Mouse (Mus musculus) spleen, postnatal 14 days (tissue): ENCODE data around the gene Tmem47.

ENCODE experiments used
- DNase-seq, 2 experiments: peaks; one replicate each; pipeline ENCODE4 v3.0.0; 2021 to 2022; ENCODE audit warnings: low spot score in 2 of 2

The Tmem47 gene

DNA sequence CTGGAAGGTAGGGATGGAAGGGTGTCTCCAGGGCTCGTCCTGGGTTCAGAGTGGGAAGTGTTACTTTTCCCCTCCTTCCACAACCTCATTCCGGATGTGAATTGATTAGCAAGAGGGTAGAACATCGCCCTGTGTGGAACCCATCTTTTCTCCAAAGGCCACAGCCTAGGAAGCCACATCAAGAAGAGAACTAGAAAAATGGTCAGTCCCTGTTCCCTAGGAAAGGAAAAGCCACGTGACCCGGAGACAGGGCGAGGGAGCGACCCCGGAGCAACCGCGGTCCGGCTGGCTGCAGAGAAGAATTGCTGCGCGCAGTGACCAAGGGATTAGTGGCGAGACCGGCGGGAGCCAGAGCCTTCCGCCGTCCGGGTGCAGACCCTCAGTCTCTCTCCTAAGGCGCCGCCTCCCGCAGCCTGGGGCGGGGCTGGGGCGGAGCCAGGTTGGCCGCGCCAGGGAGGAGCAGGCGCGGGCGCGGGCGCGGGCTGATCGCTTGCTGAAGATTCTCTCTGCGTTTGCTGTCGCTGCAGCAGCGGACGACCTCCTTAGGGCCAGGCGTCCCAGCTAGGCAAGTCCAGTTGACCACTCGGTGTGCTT lies at the start of gene Tmem47:
TSS of gene Tmem47 (plus strand) at position 489 of the 594 bp plus-strand sequence.
- no peak for DNase-seq

DNA sequence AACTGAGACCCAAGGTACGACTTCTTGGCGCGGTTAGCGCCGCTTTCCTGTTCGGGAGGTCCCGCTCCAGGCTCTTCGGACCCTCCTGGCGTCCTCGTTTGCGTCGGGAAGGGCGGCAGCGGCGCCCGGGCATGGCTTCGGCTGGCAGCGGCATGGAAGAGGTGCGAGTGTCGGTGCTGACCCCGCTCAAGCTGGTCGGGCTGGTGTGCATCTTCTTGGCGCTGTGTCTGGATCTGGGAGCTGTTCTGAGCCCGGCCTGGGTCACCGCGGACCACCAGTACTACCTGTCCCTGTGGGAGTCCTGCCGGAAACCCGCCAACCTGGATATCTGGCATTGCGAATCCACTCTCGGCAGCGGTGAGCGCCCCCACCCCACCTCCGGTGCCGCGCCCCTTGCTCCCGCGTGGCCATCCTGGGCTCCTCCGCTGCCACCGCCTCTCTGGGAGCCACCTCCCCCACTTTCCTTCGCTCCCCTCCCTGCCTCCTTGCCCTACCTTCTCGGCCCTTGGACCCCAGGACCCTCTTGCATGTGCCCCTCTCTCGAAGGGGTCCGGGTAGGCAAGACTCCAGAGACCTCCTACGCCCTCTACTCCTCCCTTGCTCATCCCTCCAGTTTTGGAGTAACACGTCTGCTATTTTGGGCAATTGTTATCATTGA lies 435 bp downstream of the Tmem47 start:
- DNase-seq, result no peak

DNA sequence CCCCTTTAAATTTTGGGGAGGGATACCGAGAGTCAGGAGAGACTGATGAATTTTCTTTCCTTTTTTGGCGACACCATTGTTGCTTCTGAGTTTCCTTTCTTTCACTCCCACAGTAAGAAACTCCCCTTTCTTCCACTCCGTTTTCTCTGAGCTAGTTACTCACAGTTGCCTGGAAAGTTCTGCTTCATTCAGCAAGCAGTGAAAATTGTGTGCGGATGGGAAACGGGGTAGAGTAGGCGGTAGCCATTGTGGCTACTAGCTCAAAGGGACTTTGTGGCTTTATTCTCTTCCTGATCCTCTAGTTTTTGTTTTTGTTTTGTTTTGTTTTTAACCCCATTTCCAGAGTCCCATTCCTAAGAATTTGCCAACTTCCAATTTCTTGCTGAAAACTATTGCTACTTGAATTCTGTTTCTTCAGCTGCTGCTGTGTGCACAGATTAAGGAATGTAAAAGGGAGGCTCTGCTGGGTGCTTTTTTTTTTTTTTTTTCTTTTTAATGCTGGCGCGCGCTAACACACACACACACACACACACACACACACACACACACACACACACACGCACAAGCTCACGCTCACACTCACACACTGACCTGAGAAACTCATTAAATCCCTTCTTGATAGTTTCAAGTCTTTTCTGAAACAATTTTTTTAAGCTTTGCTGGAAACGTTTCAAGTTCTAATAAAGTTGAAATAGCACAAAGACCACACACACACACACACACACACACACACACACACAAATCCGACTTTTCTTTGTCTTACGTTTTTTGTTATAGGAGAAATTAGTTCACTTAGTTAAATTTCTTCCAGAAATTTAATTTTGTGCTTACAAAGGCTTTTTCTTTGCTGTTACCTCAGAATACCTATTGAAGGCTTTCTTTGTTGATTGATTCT lies 1.5 kb downstream of the Tmem47 start:
- DNase-seq, result no peak

DNA sequence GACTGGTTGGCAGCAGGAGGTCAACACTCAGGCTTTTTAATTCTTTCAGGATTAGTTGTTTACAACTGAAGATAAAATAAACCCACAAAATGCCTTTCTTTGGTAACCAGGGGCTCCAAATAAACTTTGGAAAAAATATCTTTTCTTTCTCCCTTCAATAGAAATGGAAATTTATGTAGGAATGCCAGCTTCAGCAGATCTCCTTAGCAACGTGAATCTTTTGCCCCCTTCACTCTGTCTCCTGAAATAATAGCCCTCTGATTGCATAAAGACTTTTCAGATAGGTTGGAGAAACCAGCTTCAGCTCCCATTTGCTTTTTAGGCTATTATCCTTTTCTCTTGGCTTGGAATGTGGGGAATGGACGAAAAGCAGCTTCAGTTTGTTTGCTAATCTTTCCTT lies 2.2 kb downstream of the Tmem47 start:
- no peak for DNase-seq

DNA sequence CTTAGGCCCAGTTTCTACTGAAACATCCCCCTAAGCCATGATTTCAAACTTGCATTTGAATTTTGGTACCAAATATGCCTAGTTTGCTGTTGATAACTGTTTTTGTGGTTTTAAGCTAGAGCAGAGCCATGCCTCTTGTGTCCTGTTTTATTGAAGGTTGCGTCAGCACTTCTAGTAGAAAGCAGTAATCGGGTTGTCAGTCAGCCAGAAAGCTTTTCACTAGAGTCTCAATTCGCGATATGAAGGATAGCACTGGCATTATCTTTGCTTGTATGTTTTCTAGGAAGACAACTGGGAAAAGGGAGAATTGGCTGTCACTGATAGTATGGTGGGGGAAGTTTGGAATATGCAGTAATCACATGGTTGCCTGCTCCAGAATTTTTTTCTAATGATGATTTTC lies 3.3 kb downstream of the Tmem47 start:
- no peak for DNase-seq

DNA sequence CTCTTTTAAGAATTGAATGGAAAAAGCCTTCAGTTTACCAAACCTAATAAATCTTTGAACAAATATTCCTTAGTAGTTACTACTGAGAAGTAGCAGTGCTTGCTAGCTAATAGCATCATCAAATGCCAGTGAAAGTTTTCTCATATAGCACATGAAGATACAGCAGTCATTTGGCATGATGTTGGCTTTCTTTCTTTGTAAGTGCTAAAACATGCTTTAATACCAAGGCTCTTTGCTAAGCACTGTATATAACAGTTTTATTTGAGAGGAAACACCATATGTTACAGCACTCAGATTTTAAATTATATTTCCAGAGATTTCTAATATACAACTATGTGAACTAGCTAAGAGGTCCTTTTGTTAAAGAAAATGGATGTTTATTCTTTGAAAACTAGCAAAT lies 8.0 kb downstream of the Tmem47 start:
- DNase-seq, result no peak

DNA sequence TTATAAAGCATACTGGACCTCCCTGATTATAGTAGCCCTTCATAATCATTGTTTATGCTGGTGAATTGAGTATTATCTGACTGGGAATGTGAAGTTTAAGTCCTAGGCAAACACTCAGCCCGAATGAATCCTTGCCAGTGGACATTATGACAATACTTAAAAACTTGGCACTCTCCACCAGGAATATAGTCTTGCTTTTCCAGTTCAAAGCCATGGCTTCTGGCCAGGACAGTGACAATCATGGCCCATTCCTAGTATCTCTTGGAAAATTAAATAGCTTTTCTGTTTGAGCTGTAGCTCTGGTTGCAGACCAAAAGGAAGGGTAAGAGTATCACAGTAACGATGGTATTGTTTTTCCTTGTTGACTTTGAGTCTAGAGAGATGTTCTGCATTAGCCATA lies 10.5 kb downstream of the Tmem47 start:
- no peak for DNase-seq

DNA sequence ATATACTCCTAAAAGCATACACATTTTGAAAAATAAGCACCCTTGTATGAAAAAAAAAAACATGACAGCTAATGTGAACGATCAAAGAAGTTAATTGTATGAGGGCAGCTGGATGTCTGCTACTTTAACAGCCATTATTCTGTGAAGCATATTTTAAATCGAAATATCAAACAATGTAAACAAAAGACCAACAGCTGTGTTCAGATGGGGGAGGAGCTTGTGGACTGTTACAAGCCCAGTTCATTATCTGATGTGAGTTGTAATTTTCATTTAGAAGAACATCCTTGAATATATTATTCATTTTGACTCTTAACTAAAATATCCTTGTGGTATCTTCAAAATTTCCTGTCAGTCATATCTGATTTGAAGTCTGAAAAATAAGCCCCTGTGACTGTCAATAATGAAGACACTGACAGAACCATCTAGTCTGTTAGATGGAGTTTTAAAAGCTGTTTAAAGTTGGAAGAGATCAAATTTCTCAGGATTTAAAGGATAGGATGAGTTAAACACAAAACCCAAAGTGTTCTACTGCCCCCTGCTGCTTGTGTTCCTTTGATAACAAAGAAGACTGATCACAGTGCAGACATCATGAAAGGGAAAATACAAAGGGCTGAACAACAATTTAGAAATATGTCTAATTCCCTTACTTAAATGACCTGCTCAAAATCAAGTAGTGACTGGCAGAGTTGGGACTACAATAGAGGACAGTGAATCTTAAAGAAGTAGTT lies 14.7 kb downstream of the Tmem47 start:
- DNase-seq, result no peak

DNA sequence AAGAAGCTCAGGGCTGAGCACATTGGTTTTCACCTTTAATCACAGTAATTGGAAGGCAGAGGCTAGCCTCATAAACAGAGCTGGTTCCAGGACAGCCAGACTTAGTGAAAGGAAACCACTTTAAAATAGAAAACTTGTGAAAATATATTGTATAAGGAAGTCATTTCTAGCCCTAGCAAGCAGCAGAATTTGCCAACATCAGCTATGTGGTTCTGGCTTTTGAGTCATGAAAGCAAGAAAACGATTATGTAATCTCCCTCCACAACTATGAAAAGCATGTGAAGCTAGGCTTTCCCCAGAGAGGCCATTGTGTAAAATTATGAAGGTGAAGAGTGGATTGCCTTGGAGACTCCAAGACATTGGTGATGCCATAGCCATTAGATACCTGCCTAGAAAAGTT lies 76.9 kb downstream of the Tmem47 start:
- DNase-seq, result no peak
